Mouse (Mus musculus) embryo, embryonic 9.5 days (tissue): ENCODE data around the gene Pin1rt1.
A peak's percentile ranks its signal among the peaks of the same experiment; 100 is the strongest.

ENCODE experiments used
- DNase-seq: peaks from one replicate; pipeline ENCODE4 v3.0.0-alpha.2; 2017; ENCODE audit errors: extremely low spot score

Pin1rt1 gene

GRCm38 (mm10) chr2:104716279-104716678 lies at the start of gene Pin1rt1:
Pin1rt1 (minus strand) TSS chr2:104716379.
- no peak for DNase-seq

DNA sequence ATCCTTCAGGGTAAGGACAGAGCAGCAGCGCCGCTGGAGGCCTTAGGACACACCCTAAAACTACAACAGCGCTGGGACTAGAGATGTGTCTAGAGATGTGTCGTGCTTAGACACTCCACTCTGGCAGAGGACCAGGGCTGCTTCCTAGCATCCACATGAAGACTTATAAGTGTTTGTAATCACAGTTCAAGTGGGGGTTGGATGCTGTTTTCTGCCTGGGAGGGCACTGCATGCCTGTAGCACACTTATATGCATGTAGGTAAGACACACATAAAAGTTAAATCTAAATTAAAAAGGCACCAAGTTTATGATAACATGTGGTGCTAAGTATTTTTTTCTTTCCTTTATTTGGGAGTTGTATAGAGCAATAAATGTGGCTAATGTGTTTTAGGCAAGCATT lies 47.8 kb upstream of the Pin1rt1 start:
- no peak for DNase-seq

DNA sequence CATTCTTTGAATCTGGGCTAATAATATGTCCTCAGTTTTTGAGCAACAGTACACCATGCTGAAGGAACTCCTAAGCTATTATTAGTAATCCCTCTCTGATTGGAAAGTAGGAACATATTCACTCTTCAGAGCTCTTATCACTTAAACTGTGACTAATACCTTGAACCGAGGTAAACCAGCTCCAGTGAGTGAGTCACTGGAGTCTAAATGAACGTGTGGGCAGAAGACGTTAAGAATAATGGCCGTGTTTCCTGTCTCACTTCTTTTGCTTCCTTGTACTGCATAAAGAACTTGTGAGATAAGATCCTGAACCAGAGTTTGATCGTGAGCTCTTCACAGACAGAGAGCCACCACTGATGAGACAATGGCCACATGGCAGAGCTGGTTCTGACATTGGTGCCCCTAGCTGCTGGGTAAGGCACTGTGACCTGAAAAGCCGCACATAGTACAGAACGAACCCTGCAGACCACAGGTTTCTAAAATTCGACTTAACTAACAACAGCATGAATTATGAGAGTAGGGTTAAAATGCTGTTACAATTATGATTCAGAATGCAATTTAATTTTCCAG lies 47.0 kb upstream of the Pin1rt1 start:
- no peak for DNase-seq

- DNase-seq = no peak
Measured at GRCm38 (mm10) chr2:104750611-104751010, 34.4 kb upstream of the Pin1rt1 start.

DNA sequence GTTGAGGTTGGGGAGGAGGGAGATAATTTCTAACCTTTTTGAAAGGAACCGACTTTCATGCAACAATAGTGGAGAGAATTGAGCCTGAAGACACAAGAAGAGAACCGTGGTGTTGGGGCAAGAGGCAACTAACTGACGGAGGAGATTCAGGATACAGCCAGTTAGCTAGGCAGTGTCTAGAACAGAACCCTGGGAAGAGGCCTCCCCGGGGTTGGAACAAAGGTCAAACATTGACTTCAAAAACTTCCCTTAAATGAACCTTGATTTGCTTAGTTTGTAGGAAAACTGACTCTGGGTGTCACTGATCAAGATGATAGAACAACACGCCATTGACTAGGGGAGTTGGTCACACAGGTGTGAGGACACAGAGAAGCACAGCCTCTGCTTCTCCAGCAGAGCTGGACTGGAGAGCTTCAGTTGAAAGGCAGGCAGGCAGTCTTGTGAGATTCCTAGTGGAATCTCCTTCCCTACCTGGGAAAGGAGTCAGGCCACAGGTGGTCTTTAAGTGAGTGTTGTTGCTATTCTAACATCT lies 32.5 kb upstream of the Pin1rt1 start:
- no peak for DNase-seq

DNA sequence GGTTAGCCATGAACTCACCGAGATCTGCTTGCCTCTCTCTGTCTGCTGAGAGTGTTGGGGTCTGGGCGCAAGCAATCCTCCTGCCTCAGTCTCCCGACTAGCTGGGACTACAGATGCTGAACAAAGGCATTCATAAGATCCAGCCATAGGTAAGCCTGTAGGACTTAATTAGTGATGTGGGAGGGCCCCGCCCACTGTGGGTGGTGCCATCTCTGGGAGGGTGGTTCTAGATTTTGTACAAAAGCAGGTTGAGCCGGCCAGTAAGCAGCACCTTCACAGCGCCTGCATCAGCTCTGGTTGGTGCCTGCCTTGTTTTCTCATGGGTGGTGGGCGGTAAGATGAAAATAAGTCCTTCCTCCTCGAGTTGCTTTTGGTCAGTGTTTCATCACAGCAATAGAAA lies 30.1 kb upstream of the Pin1rt1 start:
- DNase-seq = no peak

DNA sequence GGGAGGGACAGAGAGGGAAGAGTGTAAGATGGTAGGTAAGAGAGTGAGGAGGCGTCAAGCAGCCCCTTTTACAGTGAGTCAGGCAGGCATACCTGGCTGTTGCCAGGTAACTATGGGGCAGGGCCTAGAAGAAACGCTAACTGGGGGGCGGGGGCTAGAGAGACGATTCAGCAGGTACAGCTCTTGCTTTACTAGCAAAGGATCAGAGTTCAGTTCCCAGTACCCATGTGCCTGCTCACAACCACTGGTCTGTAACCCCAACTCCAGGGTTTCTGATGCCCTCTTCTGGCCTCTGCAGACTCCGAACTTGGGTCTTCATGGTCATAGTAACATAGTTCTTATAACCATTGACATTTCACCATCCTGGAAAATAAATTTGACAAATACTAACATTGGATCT lies 27.8 kb upstream of the Pin1rt1 start:
- DNase-seq = no peak

DNA sequence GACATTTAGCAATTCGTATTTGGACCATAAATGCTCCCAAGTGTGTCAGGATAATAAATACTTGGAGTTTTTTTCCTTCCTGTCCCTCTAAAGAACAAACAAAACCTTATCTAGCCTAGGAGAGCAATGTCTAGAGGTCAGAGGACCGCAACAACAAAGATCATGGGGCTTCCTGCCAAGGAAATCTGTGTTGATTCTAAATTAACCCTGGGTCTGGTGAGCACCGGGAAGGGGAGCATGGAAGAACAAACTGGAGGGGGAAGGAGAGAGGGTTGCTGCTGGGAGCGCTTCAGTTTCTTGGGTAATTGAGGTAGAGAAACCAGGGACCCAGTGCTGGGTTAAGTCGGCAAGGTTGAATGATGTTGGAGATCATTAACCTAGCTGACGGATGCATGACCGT lies 27.0 kb upstream of the Pin1rt1 start:
- DNase-seq = no peak

DNA sequence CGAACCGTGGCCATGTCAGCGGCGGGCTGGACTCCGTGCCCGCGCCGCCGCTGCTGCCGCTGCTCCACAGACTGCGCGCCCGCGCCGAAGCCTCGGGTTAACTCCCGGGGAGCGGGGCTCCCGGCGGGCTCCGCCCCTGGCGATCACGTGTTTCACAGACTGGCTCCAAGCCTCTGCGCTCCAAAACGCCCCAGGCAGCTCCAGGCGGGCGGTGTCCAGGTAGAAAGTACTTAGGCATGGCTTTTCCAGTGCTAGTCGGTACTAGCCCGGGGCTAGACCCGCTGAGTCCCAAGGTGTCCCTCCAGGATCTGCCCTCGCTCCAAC lies 26.5 kb upstream of the Pin1rt1 start, which contains the start of gene Depdc7:
Gene Depdc7, minus strand, starts transcription at position 138 of the 324 bp plus-strand sequence.
- DNase-seq = peak; percentile 84

DNA sequence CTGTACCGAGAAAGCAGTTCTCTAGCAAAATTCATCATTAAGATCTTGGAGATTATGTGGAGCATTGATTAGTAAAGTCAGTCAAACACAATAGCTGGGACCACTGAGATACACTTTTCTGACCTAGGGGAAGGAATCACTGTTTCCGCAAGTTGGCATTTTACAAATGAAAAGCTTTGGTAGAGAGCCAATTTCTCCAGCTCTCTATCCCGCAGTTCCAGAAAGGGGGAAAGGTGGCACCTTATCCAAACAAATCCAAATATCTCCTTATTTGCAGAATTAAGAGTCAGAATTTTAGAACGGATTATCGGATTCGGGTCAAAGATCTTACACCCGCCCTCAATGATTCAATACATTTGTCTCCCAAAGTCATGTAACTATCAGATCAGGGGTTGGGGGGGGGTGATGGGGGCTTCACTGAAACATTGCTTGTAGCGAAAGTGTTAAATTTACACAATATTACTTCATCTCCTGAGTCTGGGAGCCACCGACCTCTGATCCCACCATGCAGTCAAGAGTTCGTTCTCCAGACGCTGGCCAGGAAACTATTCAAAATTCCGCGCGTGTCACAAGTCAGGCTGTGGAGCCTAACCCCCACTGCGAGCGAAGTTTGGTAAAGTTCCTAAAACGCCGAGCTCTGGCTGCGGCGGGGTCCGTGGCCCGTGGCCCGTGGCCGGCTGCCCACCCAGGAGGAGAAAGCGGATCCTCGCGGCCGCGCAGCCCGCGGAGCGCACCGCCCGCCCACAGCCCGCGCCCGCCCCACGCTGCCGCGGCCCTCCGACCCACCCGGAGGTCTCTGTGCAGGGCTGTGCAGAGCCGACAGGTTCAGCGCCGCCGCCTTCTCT lies 25.9 kb upstream of the Pin1rt1 start:
- peak; percentile 15 for DNase-seq

DNA sequence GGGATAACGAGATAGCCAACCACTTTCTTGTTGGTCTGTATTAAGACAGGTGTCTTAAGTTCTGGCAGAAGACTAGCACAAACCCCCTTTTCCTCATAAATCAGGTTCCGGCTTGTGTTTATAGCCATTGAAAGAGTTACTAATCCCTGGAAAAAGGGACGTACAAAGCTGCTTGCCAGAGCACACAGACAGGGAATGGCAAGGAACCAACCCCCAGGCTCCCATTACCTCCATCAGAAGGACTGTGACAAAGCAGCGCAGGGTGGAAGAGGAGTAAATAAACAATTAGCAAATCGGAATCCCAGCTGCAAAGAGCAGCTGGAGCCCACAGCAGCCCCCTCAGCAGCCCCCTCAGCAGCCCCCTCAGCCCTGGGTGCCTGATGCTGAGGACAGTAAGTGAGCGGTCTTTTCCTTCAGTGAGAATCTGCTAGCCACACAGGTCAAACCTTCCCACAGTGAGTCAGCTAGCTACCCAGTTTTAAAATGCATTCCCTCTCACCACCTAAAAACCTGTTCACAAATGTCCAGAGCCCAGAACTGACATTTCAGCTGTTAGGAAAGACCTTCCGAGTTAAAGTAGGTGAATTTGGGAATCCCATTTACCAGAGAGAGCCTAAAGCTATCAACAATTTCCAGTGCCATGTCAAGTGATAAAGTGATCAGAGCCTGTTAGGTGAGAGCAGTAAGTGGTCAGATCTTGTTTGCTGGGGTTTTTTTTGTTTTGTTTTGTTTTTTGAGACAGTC lies 25.0 kb upstream of the Pin1rt1 start:
- peak; percentile 15 for DNase-seq

DNA sequence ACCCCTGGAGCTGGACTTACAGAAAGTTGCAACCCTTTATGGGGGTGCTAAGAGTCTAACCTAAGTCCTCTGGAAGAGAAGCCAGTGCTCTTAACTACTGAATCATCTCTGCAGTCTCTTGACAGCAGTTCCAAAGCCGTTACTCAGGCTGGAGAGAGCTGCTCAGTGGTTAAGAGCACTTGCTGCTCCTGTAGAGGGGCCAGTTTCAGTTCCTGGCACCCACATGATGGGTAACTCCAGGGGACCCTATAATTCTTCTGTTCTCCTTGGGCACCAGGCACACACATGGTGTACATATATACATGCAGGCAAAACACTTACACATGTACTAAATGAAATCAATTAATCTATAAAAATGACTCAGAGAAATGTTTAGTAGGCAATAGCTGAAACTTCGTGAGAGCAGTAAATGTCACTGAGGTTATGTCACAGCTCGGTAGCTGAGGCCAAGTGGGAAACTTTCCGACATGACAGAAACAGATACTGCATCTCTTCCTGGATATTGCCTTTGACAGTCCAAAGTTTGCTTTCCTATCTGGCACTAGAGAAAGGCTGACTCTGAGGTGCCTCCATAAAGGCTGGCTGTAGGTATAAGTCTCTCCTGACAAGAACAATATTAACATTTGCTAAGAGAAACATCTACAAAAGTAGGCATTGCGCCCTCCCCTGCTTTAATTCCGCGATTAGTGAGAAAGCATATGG lies 24.2 kb upstream of the Pin1rt1 start:
- DNase-seq = no peak

DNA sequence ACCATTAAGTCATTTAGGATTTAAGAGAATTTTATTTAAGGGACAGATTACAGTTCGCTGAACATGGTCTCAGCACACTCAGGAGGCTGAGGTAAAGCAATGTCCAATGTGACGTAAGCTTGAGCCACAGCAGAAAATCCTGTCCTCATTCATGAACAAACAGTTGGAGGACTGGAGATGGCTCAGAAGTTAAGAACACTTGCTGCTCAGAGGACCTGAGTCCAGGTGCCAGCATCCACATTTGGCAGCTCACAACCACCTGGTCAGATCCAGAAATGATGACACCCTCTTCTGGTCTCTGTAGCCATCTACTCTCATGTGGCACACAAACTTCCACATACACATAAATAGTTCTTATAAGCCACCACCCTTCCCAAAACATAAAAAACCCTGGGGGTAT lies 23.5 kb upstream of the Pin1rt1 start:
- DNase-seq = no peak

DNA sequence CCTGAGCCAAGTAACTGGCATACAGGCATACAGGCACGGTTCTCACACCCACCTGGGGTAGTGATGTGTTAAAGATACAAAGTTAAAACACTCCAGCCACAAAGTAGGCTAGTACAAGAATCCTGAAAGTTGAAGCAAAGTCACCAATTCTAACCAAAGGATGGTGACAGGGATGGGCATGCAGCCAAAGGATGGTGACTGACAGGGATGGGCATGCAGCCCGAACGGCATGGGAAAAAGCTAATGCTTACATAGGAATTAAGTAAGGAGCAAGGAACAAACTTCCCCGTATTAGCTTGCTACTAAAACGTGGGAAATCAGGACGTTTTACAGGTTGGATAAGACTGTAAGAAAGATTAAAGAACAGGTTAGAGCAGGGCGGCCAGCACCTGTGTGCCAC lies 20.1 kb upstream of the Pin1rt1 start:
- DNase-seq = no peak

GRCm38 (mm10) chr2:104732562-104733256 lies 16.5 kb upstream of the Pin1rt1 start:
- DNase-seq = no peak

- DNase-seq = no peak
Measured at GRCm38 (mm10) chr2:104732033-104732444, 15.9 kb upstream of the Pin1rt1 start.

DNA sequence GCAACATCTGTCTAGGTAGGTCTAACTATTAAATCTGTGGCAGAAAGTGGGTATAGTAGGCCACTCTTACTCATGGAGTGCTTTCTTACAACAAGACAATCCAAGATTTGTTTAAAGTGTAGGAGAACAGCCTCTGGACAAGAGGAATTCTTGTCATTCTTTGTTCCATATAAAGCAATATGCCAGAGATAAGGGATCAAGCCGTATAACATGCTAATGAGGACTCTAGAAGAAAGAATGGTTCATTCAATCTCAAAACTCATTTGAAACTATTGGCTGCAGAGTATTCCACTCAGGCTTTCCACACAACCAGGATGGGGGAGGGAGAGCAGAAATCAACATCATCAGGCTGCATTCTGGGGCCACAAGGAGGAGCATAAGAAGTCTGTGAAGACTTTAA lies 11.2 kb upstream of the Pin1rt1 start:
- DNase-seq = no peak

GRCm38 (mm10) chr2:104722021-104722420 lies 5.8 kb upstream of the Pin1rt1 start:
- DNase-seq = no peak

DNA sequence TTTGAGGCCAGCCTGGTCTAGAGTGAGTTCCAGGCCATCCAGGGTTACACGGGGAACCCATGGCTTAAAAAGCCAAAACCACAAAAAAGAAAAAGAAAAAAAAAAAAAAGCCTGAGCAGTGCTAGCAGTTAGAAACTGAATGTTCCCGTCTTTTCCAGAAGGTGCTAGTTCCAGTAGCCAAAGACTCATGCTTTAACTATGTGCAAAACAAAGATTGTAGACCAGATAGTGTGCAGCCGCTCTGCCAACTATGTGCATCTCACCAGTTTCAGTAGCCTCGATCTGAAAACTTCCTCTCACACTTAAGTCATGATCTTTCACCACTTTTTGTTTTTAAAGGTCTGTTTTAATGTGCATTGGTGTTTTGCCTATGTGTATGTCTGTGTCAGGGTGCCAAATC lies 1.6 kb upstream of the Pin1rt1 start:
- DNase-seq = no peak

DNA sequence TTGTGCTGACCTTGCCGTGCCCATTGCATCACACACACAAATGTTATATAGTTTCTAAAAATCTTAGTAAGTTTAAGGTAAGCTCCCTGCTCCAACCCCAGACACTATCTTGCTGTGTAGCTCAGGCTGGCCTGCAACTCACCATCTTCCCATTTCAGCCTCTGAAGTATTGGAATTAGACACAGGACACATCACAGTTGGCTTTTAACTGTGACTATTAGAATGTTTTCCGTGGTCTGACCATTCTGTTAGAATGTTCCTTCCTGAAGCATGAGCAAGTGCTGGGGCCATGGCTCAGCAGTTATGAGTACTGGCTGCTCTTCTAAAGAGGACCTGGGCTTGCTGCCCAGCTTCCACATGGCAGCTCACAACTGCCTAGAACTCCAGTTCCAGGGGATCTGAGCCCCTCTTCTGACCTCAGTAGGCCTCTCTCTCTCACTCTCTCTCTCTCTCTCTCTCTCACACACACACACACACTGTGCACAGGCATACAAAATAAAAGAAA lies 1.1 kb upstream of the Pin1rt1 start:
- DNase-seq = no peak

- peak; percentile 3 for DNase-seq
Measured at GRCm38 (mm10) chr2:104714254-104714691, 1.9 kb downstream of the Pin1rt1 start.
